Mouse (Mus musculus): ENCODE measurements around the gene Lpin1. TPM values are rescaled to one million over a fixed set of nuclear protein-coding genes. Genes with fewer than 3 reads are reported as not detected.

The Lpin1 gene
- 10.2 and 12.6 TPM in 2 replicates for polyA plus RNA-seq (2015; fragmentation: Nextera tagmentation; extraction: Ambion mirVana)

- H3K36me3 ChIP-seq (ENCODE audit: control insufficient read depth, insufficient read depth) = no peaks in the 10 kb centered on the region
- H3K27me3 ChIP-seq (ENCODE audit: control insufficient read depth, insufficient read depth, low read depth, low read length) = no peaks in the 10 kb centered on the region
- H3K27ac ChIP-seq (ENCODE audit: low read length) = no peak within 1 kb of the TSS
- H3K4me2 ChIP-seq (ENCODE audit: low read depth, low read length) = no peak within 1 kb of the TSS
- ATAC-seq (ENCODE audit: low read depth) = no peak
- no peaks in the 10 kb centered on the region for H3K9me3 ChIP-seq (replicated peaks; ENCODE audit: control insufficient read depth, low read length)
- H3K9ac ChIP-seq (ENCODE audit: low read depth, low read length) = no peak within 1 kb of the TSS
- no peaks in the 10 kb centered on the region for H3K4me1 ChIP-seq (ENCODE audit: control insufficient read depth, low read depth, low read length)
- WGBS (ENCODE audit: insufficient replicate concordance) = 36% methylated on average over 2 of the region's 2 CpGs
- no peak within 1 kb of the TSS for H3K4me3 ChIP-seq (ENCODE audit: low read depth, low read length)
These were observed at the start of gene Lpin1 for GRCm38 (mm10) chr12:16610936-16611335. Lpin1 (minus strand) TSS chr12:16610966.

- Histone ChIP-seq H3K27me3 (ENCODE audit: control insufficient read depth, insufficient read depth, low read depth, low read length) (peaks cover 16% of the 10 kb centered on the region), H3K4me1 (ENCODE audit: control insufficient read depth, low read depth, low read length) (no peaks in the 10 kb centered on the region), H3K27ac (ENCODE audit: low read length) (no peak overlapping the region), H3K9ac (ENCODE audit: low read depth, low read length) (no peak overlapping the region), H3K36me3 (ENCODE audit: control insufficient read depth, insufficient read depth) (no peaks in the 10 kb centered on the region), H3K4me2 (ENCODE audit: low read depth, low read length) (no peak overlapping the region), H3K4me3 (ENCODE audit: low read depth, low read length) (no peak overlapping the region), H3K9me3 (replicated peaks; ENCODE audit: control insufficient read depth, low read length) (no peaks in the 10 kb centered on the region)
- no peak for ATAC-seq (ENCODE audit: low read depth)
- WGBS (ENCODE audit: insufficient replicate concordance) = 43% methylated on average over 5 of the region's 5 CpGs
These were observed 46.4 kb upstream of the Lpin1 start for GRCm38 (mm10) chr12:16656906-16657875.

- no peak overlapping the region for H3K9ac ChIP-seq (ENCODE audit: low read depth, low read length)
- H3K4me1 ChIP-seq (ENCODE audit: control insufficient read depth, low read depth, low read length) = no peaks in the 10 kb centered on the region
- peaks cover 16% of the 10 kb centered on the region for H3K27me3 ChIP-seq (ENCODE audit: control insufficient read depth, insufficient read depth, low read depth, low read length)
- 52% methylated on average over 4 of the region's 4 CpGs for WGBS (ENCODE audit: insufficient replicate concordance)
- ATAC-seq (ENCODE audit: low read depth) = no peak
- no peaks in the 10 kb centered on the region for H3K9me3 ChIP-seq (replicated peaks; ENCODE audit: control insufficient read depth, low read length)
- no peak overlapping the region for H3K4me2 ChIP-seq (ENCODE audit: low read depth, low read length)
- H3K27ac ChIP-seq (ENCODE audit: low read length) = no peak overlapping the region
- no peaks in the 10 kb centered on the region for H3K36me3 ChIP-seq (ENCODE audit: control insufficient read depth, insufficient read depth)
- H3K4me3 ChIP-seq (ENCODE audit: low read depth, low read length) = no peak overlapping the region
These were observed 44.8 kb upstream of the Lpin1 start for GRCm38 (mm10) chr12:16655604-16656003.

- H3K27me3 ChIP-seq (ENCODE audit: control insufficient read depth, insufficient read depth, low read depth, low read length) = peaks cover 16% of the 10 kb centered on the region
These were observed 42.7 kb upstream of the Lpin1 start, which contains the start of gene Ntsr2 for GRCm38 (mm10) chr12:16653332-16654093. Ntsr2 (plus strand) TSS chr12:16653382.

GRCm38 (mm10) chr12:16649819-16650218 lies 39.1 kb upstream of the Lpin1 start:
- ATAC-seq (ENCODE audit: low read depth) = no peak
- H3K4me3 ChIP-seq (ENCODE audit: low read depth, low read length) = no peak overlapping the region
- peaks cover 16% of the 10 kb centered on the region for H3K27me3 ChIP-seq (ENCODE audit: control insufficient read depth, insufficient read depth, low read depth, low read length)
- H3K4me2 ChIP-seq (ENCODE audit: low read depth, low read length) = no peak overlapping the region
- no peak overlapping the region for H3K9ac ChIP-seq (ENCODE audit: low read depth, low read length)
- H3K27ac ChIP-seq (ENCODE audit: low read length) = no peak overlapping the region
- no peaks in the 10 kb centered on the region for H3K9me3 ChIP-seq (replicated peaks; ENCODE audit: control insufficient read depth, low read length)
- no peaks in the 10 kb centered on the region for H3K36me3 ChIP-seq (ENCODE audit: control insufficient read depth, insufficient read depth)
- WGBS (ENCODE audit: insufficient replicate concordance) = 57% methylated on average over 6 of the region's 6 CpGs
- H3K4me1 ChIP-seq (ENCODE audit: control insufficient read depth, low read depth, low read length) = no peaks in the 10 kb centered on the region

More at GRCm38 (mm10) chr12:16653332-16654093, 42.7 kb upstream of the Lpin1 start, which contains the start of gene Ntsr2:
- H3K9ac ChIP-seq (ENCODE audit: low read depth, low read length) = no peak within 1 kb of the TSS
- H3K4me2 ChIP-seq (ENCODE audit: low read depth, low read length) = 0 out of 2 replicates have a peak within 1 kb of the TSS, but pooled peaks have one; percentile 5
- no peaks in the 10 kb centered on the region for H3K9me3 ChIP-seq (replicated peaks; ENCODE audit: control insufficient read depth, low read length)
- H3K4me3 ChIP-seq (ENCODE audit: low read depth, low read length) = no peak within 1 kb of the TSS; the same call in 1 of the 2 replicates
- 7% methylated on average over 58 of the region's 58 CpGs for WGBS (ENCODE audit: insufficient replicate concordance)
- ATAC-seq (ENCODE audit: low read depth) = no peak
- H3K36me3 ChIP-seq (ENCODE audit: control insufficient read depth, insufficient read depth) = no peaks in the 10 kb centered on the region
- no peak within 1 kb of the TSS for H3K27ac ChIP-seq (ENCODE audit: low read length)
- H3K4me1 ChIP-seq (ENCODE audit: control insufficient read depth, low read depth, low read length) = no peaks in the 10 kb centered on the region

GRCm38 (mm10) chr12:16648273-16648672 lies 37.5 kb upstream of the Lpin1 start:
- WGBS (ENCODE audit: insufficient replicate concordance) = 71% methylated on average over 6 of the region's 6 CpGs
- Histone ChIP-seq H3K36me3 (ENCODE audit: control insufficient read depth, insufficient read depth) (no peaks in the 10 kb centered on the region), H3K27ac (ENCODE audit: low read length) (no peak overlapping the region), H3K9me3 (replicated peaks; ENCODE audit: control insufficient read depth, low read length) (no peaks in the 10 kb centered on the region), H3K9ac (ENCODE audit: low read depth, low read length) (no peak overlapping the region), H3K27me3 (ENCODE audit: control insufficient read depth, insufficient read depth, low read depth, low read length) (peaks cover 2% of the 10 kb centered on the region), H3K4me3 (ENCODE audit: low read depth, low read length) (no peak overlapping the region), H3K4me2 (ENCODE audit: low read depth, low read length) (no peak overlapping the region), H3K4me1 (ENCODE audit: control insufficient read depth, low read depth, low read length) (no peaks in the 10 kb centered on the region)
- ATAC-seq (ENCODE audit: low read depth) = no peak

- no peak overlapping the region for H3K4me3 ChIP-seq (ENCODE audit: low read depth, low read length)
- no peaks in the 10 kb centered on the region for H3K9me3 ChIP-seq (replicated peaks; ENCODE audit: control insufficient read depth, low read length)
- ATAC-seq (ENCODE audit: low read depth) = no peak
- no peak overlapping the region for H3K4me2 ChIP-seq (ENCODE audit: low read depth, low read length)
- no peaks in the 10 kb centered on the region for H3K36me3 ChIP-seq (ENCODE audit: control insufficient read depth, insufficient read depth)
- no peaks in the 10 kb centered on the region for H3K4me1 ChIP-seq (ENCODE audit: control insufficient read depth, low read depth, low read length)
- 47% methylated on average over 9 of the region's 9 CpGs for WGBS (ENCODE audit: insufficient replicate concordance)
- no peaks in the 10 kb centered on the region for H3K27me3 ChIP-seq (ENCODE audit: control insufficient read depth, insufficient read depth, low read depth, low read length)
- no peak overlapping the region for H3K9ac ChIP-seq (ENCODE audit: low read depth, low read length)
- H3K27ac ChIP-seq (ENCODE audit: low read length) = no peak overlapping the region
These were observed 36.1 kb upstream of the Lpin1 start for GRCm38 (mm10) chr12:16646780-16647409.

- 52% methylated on average over 8 of the region's 8 CpGs for WGBS (ENCODE audit: insufficient replicate concordance)
- ATAC-seq (ENCODE audit: low read depth) = no peak
- H3K4me3 ChIP-seq (ENCODE audit: low read depth, low read length) = no peak overlapping the region
These were observed 33.9 kb upstream of the Lpin1 start for GRCm38 (mm10) chr12:16644698-16645097.

More at GRCm38 (mm10) chr12:16644698-16645097, 33.9 kb upstream of the Lpin1 start:
- H3K27me3 ChIP-seq (ENCODE audit: control insufficient read depth, insufficient read depth, low read depth, low read length) = no peaks in the 10 kb centered on the region
- H3K27ac ChIP-seq (ENCODE audit: low read length) = no peak overlapping the region
- no peaks in the 10 kb centered on the region for H3K4me1 ChIP-seq (ENCODE audit: control insufficient read depth, low read depth, low read length)
- H3K4me2 ChIP-seq (ENCODE audit: low read depth, low read length) = no peak overlapping the region
- no peaks in the 10 kb centered on the region for H3K9me3 ChIP-seq (replicated peaks; ENCODE audit: control insufficient read depth, low read length)
- no peaks in the 10 kb centered on the region for H3K36me3 ChIP-seq (ENCODE audit: control insufficient read depth, insufficient read depth)
- no peak overlapping the region for H3K9ac ChIP-seq (ENCODE audit: low read depth, low read length)

All from liver, embryonic 16.5 days (tissue).